Mouse (Mus musculus) liver, embryonic 14.5 days (tissue): ENCODE results near the gene Man1c1.

ENCODE experiments used
- CTCF ChIP-seq: IDR thresholded peaks from 2 replicates; pipeline ENCODE4 v1.5.1; 2016; ENCODE audit warnings: antibody characterized with exemption, low read depth, control low read depth
- EP300 ChIP-seq: IDR thresholded peaks from 2 replicates; pipeline ENCODE4 v1.6.1; 2016; ENCODE audit warnings: antibody characterized with exemption, low read depth

DNA sequence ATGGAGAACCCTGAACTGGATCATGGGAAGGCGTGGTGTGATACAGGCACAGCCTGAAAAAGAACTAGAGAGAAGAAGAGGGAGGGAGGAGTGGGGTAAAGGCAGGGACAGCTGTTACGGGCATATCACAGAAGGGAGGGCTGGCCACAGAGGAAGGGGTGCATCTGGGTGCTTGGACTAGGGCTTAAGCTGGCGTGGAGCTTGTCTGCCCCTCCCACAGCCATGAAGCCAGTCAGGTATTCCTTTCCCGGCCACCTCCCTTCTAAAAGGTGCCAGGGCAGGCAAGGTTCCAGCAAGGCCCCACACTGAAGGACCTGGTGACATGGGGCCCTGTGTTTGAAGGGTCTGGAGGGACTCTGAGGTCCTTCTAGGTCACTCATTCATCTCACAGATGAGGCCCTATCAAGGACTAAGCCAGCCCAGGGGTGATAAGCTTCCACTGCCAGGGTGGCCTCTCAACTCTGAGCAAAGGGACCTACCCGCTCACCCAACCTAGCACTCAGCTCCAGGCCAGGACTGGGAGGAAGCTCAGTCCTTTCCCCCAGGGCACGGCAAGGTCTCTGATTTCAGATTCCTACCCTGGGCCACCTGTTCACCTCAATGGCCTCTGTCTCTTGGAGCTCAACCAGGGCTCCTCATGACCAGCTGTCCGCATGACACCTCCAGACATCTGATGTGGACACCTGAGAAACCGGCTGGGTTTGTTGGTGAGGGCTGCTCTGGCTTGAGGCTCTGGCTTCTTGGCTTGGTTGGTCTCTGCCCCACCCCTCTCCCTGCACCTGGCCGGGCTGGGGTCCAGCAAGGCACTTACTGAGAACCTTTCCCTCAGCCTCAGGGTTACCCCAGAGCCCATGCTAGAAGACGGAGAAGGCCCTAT is 107.0 kb downstream of the Man1c1 start:
- no peak for TF ChIP-seq CTCF
- TF ChIP-seq EP300 = no peak
